Mouse (Mus musculus) embryonic facial prominence, embryonic 10.5 days (tissue): ENCODE results near the gene Dctn5. TPM values are rescaled to one million over a fixed set of nuclear protein-coding genes. Genes with fewer than 3 reads are reported as not detected.
"Not testable (repeated sequence)": the region's sequence is repeated elsewhere in the genome, so short reads cannot be mapped to it uniquely, and the experiment has no call there.

ENCODE experiments used
- DNase-seq: peaks from one replicate; pipeline ENCODE4 v3.0.0-alpha.2; 2017; ENCODE audit warnings: low spot score
- H3K27ac ChIP-seq: fragments of 300-500 bp; sonication (generic); replicated peaks from 2 replicates; pipeline ENCODE4 v1.5.1; 2016; ENCODE audit warnings: mild to moderate bottlenecking
- H3K27me3 ChIP-seq: fragments of 300-500 bp; sonication (generic); replicated peaks from 2 replicates; pipeline ENCODE4 v1.6.1; 2016; ENCODE audit warnings: low read depth, mild to moderate bottlenecking; ENCODE audit not compliant: poor library complexity, severe bottlenecking
- H3K36me3 ChIP-seq: fragments of 300-500 bp; sonication (generic); replicated peaks from 2 replicates; pipeline ENCODE4 v1.6.1; 2016; ENCODE audit warnings: mild to moderate bottlenecking, moderate library complexity
- H3K4me1 ChIP-seq: fragments of 300-500 bp; sonication (generic); 2 replicates; pipeline ENCODE4 v1.6.1; 2016
- H3K4me3 ChIP-seq: fragments of 300-500 bp; sonication (generic); 2 replicates; pipeline ENCODE4 v1.5.1; 2016; ENCODE audit warnings: mild to moderate bottlenecking, moderate library complexity
- H3K9me3 ChIP-seq: fragments of 300-500 bp; sonication (generic); 2 replicates; pipeline ENCODE4 v1.6.1; 2016; ENCODE audit warnings: mild to moderate bottlenecking
- WGBS: fragments of 180-500 bp; shearing (Covaris S2); methylation state at CpG from one replicate; pipeline ENCODE4 v1.1.7; 2016; 5-methylcytosine and 5-hydroxymethylcytosine counted together
- polyA plus RNA-seq: library from polyadenylated mRNA; unstranded; fragments of >200 nt; fragmentation: Nextera tagmentation; extraction: Ambion mirVana; gene quantifications from 2 replicates; pipeline ENCODE4 v1.2.1, GENCODE M21; 2016

Dctn5 gene
- polyA plus RNA-seq = 117 and 120 TPM in 2 replicates

DNA sequence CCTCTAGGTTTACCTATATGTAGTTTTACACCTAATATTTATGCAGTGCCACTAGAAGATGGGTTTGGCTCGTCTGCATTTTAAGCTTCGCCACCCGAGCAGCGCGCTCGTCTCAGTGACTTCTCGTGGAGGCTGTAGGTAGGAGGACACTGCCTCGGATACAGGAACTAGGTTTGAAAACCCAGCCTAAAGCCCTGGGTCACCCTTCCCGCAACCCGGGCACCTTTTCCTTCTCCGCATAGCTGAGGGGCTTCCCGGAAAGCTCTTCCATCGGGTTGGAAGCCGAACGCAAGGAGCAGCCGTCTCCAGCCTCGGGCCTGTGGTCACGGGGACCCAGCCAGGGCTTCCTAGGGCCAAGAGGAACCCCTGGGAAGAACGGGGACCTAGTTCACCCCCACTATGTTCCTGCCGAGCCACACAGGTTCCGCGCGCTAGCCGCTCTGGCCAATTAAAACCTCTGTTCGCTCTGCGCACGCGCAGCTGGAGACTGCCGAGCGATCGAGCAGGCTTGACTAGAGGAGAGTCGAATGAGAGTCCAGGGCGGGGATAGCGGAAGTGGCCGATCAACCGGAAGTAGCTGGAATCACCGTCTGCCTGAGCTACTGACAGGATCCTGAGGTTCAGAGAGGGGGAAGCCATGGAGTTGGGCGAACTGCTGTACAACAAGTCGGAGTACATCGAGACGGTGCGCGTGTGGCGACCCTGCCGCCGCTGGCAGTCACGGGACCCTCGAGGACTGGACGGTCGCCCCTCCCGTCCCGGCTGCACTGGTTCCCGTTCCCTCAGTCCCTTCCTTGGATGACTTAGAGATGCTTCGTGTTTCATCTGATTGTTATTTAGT, at the start of gene Dctn5, which contains the start of gene Palb2:
Dctn5 (plus strand) TSS at position 545 of the 841 bp plus-strand sequence.
Palb2 (minus strand) TSS at position 489 of the 841 bp plus-strand sequence.
- under 1% methylated on average over 54 of the region's 54 CpGs for WGBS
- no peaks in the 10 kb centered on the region for H3K27me3 ChIP-seq
- H3K4me3 ChIP-seq = peak within 1 kb of the TSS; percentile 95
- H3K9me3 ChIP-seq = no peaks in the 10 kb centered on the region
- peaks cover 54% of the 10 kb centered on the region for H3K36me3 ChIP-seq
- peak within 1 kb of the TSS; percentile 93 for H3K27ac ChIP-seq
- DNase-seq = peak; percentile 98
- peaks cover 18% of the 10 kb centered on the region for H3K4me1 ChIP-seq

DNA sequence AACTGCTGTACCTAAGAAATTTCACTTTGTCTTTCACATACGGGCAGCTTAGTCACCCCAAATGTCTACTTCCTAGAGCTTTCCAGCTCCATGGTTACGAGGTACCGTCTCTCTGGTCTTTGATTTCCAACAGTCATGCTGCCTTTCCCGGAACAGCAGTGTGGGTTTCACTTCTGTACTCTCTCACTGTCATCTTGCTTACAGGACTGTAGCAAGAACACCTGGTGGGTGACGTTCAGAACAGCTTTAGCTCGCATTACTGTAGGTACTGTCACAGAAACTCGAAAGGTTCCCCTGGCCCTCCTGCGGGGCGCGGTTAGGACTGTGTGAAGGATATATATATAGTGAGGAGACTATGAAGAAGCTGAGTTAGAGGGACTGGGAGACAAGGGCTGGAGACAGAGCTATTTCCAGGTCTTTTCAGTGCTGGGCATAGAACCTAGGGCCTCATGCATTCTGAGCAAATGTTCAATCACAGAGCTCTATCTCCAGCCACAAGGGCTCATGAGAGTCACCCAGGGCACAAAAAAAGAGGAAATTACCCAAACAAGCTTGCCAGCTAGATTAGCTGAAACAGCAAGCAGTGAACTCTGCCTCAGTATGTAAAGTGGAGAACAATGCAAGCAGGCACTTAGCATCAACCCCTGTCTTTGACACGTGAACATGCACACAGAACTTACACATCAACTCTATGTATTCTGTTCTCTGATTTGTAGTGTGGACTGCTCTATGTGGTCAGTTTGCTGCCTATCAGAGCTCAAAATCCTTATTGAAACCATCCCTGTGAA, 45.5 kb upstream of the Dctn5 start:
- H3K9me3 ChIP-seq = no peaks in the 10 kb centered on the region
- peaks cover 94% of the 10 kb centered on the region for H3K36me3 ChIP-seq
- DNase-seq = no peak
- H3K4me1 ChIP-seq = no peaks in the 10 kb centered on the region
- H3K27ac ChIP-seq = no peak overlapping the region
- H3K4me3 ChIP-seq = no peak overlapping the region
- H3K27me3 ChIP-seq = no peaks in the 10 kb centered on the region
- WGBS = 94% methylated on average over 11 of the region's 11 CpGs

DNA sequence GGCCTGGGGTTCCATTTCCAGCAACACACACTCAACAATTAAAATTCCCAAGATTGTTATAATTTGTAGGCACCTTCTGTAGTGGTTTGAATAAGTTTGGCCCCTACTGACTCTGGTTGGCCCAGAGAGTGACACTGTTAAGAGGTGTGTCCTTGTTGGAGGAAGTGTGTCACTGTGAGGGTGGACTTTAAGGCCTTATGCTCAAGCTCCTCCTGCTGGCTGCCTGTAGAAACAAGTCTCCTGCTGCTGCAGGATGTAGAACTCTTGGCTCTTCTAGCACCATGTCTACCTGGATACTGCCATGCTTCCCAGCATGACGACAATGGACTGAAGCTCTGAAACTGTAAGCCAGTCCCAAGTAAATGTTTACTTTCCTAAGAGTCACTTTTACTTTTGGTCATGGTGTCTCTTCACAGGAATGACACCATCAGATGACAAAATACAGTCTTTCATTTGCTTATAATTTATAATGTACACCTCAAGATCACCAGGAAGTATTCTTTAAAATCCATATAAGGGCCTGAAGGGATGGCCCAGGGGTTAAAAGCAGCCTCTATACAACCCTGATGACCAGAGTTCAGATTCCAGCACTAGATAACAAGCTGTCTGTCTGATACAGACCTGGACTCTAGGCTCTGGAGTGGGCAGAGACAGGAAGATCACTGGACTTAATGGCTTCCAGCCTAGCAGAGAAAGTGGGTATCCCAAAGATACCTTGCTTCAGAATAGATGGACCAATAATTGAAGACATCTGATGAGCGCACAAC, 38.1 kb upstream of the Dctn5 start:
- 94% methylated on average over 2 of the region's 2 CpGs for WGBS
- peaks cover 95% of the 10 kb centered on the region for H3K36me3 ChIP-seq
- H3K9me3 ChIP-seq = no peaks in the 10 kb centered on the region
- no peaks in the 10 kb centered on the region for H3K27me3 ChIP-seq
- DNase-seq = no peak
- H3K4me3 ChIP-seq = no peak overlapping the region
- 0 out of 2 replicates have a peak, but pooled peaks cover under 1% of the 10 kb centered on the region for H3K4me1 ChIP-seq
- no peak overlapping the region for H3K27ac ChIP-seq

DNA sequence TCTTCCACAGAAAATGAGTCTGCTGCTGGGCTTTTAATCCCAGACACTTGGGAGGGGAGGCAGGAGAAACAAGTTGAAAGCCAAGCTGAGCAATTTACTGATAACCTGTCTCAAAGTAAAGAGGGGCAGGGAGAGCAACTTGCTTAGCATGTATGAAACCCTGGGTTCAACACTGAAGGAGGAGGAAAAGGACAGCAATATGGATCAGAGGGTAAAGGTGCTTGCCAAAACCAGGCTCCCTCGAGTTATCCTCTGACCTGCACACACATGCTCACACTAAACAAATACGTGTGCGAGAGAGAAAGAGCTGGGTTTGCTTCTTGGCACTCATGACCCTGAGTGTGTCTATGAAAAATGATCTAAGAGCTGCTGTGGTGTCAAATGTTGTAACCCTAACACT, 34.8 kb upstream of the Dctn5 start:
- DNase-seq = no peak
- Histone ChIP-seq H3K27ac (no peak overlapping the region), H3K27me3 (no peaks in the 10 kb centered on the region), H3K4me1 (peaks cover 14% of the 10 kb centered on the region), H3K36me3 (peaks cover 63% of the 10 kb centered on the region), H3K4me3 (no peak overlapping the region), H3K9me3 (no peaks in the 10 kb centered on the region)
- 95% methylated on average over 3 of the region's 3 CpGs for WGBS

DNA sequence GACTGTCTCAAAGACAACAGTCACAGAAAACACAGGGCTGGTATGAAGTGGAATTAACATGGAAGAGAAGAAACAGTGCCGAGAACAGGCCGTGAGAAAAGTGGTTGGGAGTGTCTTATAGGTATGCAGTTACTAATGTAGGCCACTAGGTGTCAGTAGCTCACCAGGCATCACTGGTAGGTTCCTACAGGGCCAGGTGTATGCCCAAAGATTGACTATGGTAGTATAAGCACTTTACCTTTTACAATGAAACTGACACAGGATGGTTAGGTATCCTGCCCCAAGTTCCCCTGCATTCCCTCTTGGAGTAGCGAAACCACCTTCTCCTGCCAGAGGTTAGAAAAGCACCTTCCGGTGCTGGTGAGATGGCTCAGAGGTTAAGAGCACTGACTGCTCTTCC, 33.6 kb upstream of the Dctn5 start:
- DNase-seq = peak; percentile 42
- Histone ChIP-seq H3K27ac (no peak overlapping the region), H3K4me3 (no peak overlapping the region), H3K4me1 (peaks cover 14% of the 10 kb centered on the region), H3K36me3 (peaks cover 51% of the 10 kb centered on the region), H3K9me3 (no peaks in the 10 kb centered on the region), H3K27me3 (no peaks in the 10 kb centered on the region)
- WGBS = 79% methylated on average over 4 of the region's 4 CpGs

DNA sequence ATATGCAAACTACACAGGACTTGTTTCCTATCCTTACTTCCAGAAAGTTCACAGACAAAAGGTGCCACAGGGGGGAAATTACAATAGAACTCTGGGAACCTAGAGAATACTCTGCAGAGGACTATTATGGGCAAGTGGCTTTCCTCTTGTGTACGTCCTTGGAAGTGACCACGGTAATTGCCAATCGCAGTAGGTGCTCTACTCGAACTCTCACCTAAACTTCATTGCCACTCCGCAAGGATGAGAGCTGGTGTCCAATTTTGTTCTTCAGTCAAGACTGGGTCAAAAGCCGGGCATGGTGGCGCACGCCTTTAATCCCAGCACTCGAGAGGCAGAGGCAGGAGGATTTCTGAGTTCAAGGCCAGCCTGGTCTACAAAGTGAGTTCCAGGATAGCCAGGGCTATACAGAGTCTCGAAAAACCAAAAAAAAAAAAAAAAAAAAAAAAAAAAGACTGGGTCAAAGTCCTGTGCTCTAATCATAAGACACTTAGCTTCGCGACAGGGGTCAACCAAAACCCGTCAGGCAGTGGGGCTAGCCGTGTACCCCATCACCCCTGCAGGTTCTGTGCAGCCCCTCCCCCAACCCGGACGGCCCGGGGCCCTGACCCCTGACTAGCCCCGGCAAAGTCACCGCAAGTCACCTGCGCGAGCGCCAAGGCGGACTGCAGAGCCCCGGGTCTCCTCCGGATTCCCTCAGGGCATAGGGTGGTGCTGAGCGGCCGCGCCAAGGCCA, 31.7 kb upstream of the Dctn5 start:
- peak overlapping the region; percentile 79 for H3K4me3 ChIP-seq
- H3K36me3 ChIP-seq = peaks cover 31% of the 10 kb centered on the region
- not testable (repeated sequence) for H3K27me3 ChIP-seq, H3K9me3 ChIP-seq
- peak; percentile 73 for DNase-seq
- WGBS = 7% methylated on average over 28 of the region's 28 CpGs
- peaks cover 14% of the 10 kb centered on the region for H3K4me1 ChIP-seq
- peak overlapping the region; percentile 94 for H3K27ac ChIP-seq

DNA sequence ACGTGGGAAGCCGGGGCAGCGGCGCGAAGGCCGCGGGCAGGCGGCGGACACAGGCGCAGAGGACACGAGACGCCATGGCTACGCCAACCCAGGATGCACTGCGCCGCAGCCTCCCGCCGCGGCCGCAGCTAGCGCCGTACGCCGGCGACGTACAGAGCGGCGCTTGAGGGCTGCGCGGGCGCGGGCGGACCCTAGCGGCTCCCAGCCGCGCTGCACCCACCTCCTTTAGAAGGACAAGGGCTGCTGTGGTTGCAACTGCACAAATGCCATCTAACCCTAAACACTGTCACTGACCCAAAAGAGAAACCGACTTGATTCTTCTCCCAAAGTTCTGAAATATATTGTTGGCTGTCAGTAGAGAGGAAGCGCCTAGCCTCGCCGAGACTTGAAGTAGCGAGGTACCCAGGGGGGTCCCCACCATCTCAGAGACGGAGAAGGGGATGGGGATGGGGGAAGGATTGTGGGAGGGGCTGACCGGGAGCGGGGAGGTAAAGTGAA, 31.0 kb upstream of the Dctn5 start, which contains the start of gene Ndufab1:
Ndufab1 (minus strand) TSS at position 140 of the 498 bp plus-strand sequence.
- H3K4me3 ChIP-seq = peak within 1 kb of the TSS; percentile 79
- DNase-seq = peak; percentile 91
- peaks cover 14% of the 10 kb centered on the region for H3K4me1 ChIP-seq
- peak within 1 kb of the TSS; percentile 94 for H3K27ac ChIP-seq
- H3K27me3 ChIP-seq = no peaks in the 10 kb centered on the region
- under 1% methylated on average over 43 of the region's 43 CpGs for WGBS
- peaks cover 29% of the 10 kb centered on the region for H3K36me3 ChIP-seq
- H3K9me3 ChIP-seq = no peaks in the 10 kb centered on the region

DNA sequence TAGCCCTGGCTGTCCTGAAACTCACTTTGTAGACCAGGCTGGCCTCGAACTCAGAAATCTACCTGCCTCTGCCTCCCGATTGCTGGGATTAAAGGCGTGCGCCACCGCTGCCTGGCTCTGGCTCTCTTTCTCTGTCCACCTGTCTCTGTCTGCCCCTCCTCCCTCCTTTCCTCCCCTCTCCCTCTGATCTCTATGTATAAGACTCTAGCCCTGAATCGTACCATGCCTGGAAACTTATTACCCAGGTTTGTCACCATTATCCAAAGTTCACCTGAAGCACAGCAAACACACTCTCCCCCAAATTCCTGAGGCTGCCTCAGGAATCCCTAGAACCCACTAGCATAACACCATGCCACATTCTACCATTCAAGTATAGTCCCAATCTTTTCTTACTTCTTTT, 24.6 kb upstream of the Dctn5 start:
- Histone ChIP-seq H3K36me3 (peaks cover 64% of the 10 kb centered on the region), H3K4me1 (no peaks in the 10 kb centered on the region), H3K27ac (no peak overlapping the region), H3K27me3 (no peaks in the 10 kb centered on the region), H3K9me3 (no peaks in the 10 kb centered on the region), H3K4me3 (no peak overlapping the region)
- 96% methylated on average over 6 of the region's 6 CpGs for WGBS
- no peak for DNase-seq

DNA sequence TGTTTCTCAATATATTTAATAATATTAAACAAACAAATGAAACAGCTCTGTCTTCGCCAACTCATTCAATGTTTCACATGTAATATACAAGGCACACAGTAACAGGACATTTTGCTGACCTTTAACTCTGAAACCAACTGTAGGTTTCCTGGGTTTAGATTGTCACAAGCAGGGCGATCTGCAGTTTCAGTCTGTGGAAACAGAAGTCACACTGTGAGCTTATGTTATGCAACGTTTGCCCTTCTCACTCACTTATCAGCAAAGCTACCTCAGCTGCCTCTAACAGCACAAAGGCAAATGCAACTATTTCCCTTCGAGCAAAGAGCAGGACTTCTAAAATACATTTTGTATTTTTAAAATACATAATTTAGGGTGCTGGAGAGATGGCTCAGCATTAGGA, 9.3 kb upstream of the Dctn5 start:
- DNase-seq = no peak
- Histone ChIP-seq H3K4me3 (no peak overlapping the region), H3K36me3 (peaks cover 94% of the 10 kb centered on the region), H3K9me3 (no peaks in the 10 kb centered on the region), H3K27me3 (no peaks in the 10 kb centered on the region), H3K4me1 (no peaks in the 10 kb centered on the region), H3K27ac (no peak overlapping the region)
- 91% methylated on average over 4 of the region's 4 CpGs for WGBS

DNA sequence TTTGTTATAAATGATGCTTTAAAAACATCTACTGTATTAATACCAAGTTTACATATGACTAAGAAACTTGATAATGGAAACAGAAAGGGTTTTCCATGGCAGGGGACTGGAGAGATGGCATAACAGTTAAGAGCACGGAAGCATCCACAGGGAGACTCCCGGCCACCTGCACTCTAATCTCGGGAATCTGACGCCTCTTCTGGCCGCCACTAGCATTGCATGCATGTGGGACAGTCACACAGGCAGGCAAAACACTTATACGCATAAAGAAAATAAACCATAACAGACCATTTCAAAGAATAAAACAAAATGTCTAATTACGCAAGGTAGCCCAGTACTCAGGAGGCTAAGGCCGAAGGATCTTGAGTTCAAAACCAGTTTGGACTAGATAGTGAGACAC, 7.2 kb upstream of the Dctn5 start:
- H3K27me3 ChIP-seq = no peaks in the 10 kb centered on the region

DNA sequence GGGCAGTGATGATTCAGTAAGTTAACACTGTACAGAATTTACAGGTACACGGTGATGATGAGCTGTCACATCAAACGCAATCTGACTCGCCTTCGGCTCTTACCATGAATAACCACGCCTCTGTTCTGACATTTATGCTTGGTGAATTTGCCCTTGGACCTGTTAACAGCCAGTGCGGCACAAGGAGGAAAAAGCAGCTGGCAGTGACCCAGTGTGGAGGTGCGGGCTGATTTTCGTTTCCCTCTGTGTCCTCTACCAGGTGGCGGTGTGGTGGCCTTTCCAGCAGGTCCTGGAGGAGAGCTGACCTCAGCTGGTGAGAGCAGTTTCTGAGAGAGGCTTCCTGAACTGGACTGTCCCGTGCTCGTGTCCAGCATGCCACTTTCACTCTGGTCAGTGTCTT, 5.9 kb upstream of the Dctn5 start:
- Histone ChIP-seq H3K4me1 (peaks cover 10% of the 10 kb centered on the region), H3K9me3 (no peaks in the 10 kb centered on the region), H3K36me3 (peaks cover 78% of the 10 kb centered on the region), H3K4me3 (no peak overlapping the region), H3K27ac (no peak overlapping the region), H3K27me3 (no peaks in the 10 kb centered on the region)
- DNase-seq = no peak
- 94% methylated on average over 11 of the region's 11 CpGs for WGBS

More for the DNA sequence above, 7.2 kb upstream of the Dctn5 start:
- DNase-seq = peak; percentile 12
- Histone ChIP-seq H3K36me3 (peaks cover 90% of the 10 kb centered on the region), H3K9me3 (no peaks in the 10 kb centered on the region), H3K4me1 (no peaks in the 10 kb centered on the region), H3K4me3 (no peak overlapping the region), H3K27ac (no peak overlapping the region)
- WGBS = 79% methylated on average over 8 of the region's 8 CpGs
